Mouse (Mus musculus) liver, embryonic 15.5 days (tissue): ENCODE results near the gene Ndrg4. TPM values are rescaled to one million over a fixed set of nuclear protein-coding genes. Genes with fewer than 3 reads are reported as not detected.

ENCODE experiments used
- ATAC-seq: fragments of 200-750 bp; cut with Nextera tagmentation; 2 replicates; pipeline ENCODE4 v1.8.0; 2017; ENCODE audit warnings: moderate number of reproducible peaks, mild to moderate bottlenecking, moderate library complexity; ENCODE audit not compliant: insufficient read depth
- H3K27ac ChIP-seq: fragments of 300-500 bp; sonication (generic); replicated peaks from 2 replicates; pipeline ENCODE4 v1.5.1; 2015; ENCODE audit warnings: mild to moderate bottlenecking, inconsistent platforms
- H3K27me3 ChIP-seq: fragments of 300-500 bp; sonication (generic); 2 replicates; pipeline ENCODE4 v1.6.1; 2015; ENCODE audit warnings: mild to moderate bottlenecking, inconsistent platforms
- H3K36me3 ChIP-seq: fragments of 300-500 bp; sonication (generic); replicated peaks from 2 replicates; pipeline ENCODE4 v1.6.1; 2015; ENCODE audit warnings: moderate library complexity, mild to moderate bottlenecking, inconsistent platforms
- H3K4me1 ChIP-seq: fragments of 300-500 bp; sonication (generic); replicated peaks from 2 replicates; pipeline ENCODE4 v1.6.1; 2015; ENCODE audit warnings: inconsistent platforms
- H3K4me2 ChIP-seq: fragments of 300-500 bp; sonication (generic); 2 replicates; pipeline ENCODE4 v1.6.1; 2015; ENCODE audit warnings: moderate library complexity, mild to moderate bottlenecking, inconsistent platforms
- H3K4me3 ChIP-seq: fragments of 300-500 bp; sonication (generic); replicated peaks from 2 replicates; pipeline ENCODE4 v1.5.1; 2015; ENCODE audit warnings: mild to moderate bottlenecking, inconsistent platforms
- H3K9ac ChIP-seq: fragments of 300-500 bp; sonication (generic); 2 replicates; pipeline ENCODE4 v1.6.1; 2015; ENCODE audit warnings: moderate library complexity, mild to moderate bottlenecking, inconsistent platforms
- H3K9me3 ChIP-seq: fragments of 300-500 bp; sonication (generic); replicated peaks from 2 replicates; pipeline ENCODE4 v1.6.1; 2016; ENCODE audit warnings: inconsistent platforms
- WGBS: fragments of 180-500 bp; shearing (Covaris S2); methylation state at CpG from one replicate; pipeline ENCODE4 v1.1.7; 2015; ENCODE audit warnings: mixed read lengths; ENCODE audit not compliant: insufficient replicate concordance; 5-methylcytosine and 5-hydroxymethylcytosine counted together
- polyA plus RNA-seq: library from polyadenylated mRNA; unstranded; fragments of >200 nt; fragmentation: Nextera tagmentation; extraction: Ambion mirVana; gene quantifications from 2 replicates; pipeline ENCODE4 v1.2.1, GENCODE M21; 2015

Gene Ndrg4
- polyA plus RNA-seq, 1 experiment from 2014 or later = 1.1 TPM

DNA sequence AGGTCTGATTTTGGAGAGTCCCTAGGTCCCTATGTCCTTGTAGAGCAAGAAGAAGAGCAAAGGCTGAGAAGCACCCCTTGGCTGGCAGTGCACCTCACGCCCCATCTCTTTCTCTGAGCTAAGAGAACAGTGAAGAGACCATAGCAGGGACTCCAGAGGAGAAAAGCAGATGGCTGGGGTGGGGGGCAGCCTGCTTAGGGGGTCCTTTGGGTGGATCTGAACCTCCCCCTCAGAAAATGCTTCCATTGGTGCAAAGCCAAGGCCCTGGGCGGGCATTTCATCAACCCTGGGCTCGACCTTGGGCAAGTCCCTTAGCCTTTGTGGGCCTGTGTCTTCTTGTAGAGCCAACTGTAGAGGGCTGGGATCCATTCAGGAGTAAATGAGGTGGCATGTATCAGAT lies 27.8 kb downstream of the Ndrg4 start:
- 60% methylated on average over 3 of the region's 3 CpGs for WGBS
- H3K27ac ChIP-seq = no peak overlapping the region

DNA sequence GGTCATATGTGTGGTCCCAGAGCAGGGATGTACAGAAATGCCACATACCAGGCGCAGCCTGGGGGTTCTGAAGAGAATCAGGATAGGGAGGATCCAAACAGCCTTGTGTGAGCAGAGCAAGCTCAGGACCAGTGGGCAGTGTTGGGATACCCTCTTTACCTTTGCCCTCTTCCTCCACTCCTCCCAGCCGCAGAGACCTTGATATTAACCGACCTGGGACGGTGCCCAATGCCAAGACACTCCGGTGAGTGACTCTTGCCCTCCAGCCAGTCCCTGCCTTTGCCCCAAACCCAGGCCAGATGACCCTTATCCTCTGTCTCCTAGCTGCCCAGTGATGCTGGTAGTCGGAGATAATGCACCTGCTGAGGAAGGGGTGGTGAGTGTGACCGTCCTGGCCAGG lies 32.8 kb downstream of the Ndrg4 start:
- ATAC-seq = no peak
- Histone ChIP-seq H3K27me3 (peaks cover 19% of the 10 kb centered on the region; the same call in 1 of the 2 replicates), H3K9me3 (no peaks in the 10 kb centered on the region), H3K27ac (no peak overlapping the region), H3K4me1 (peaks cover 24% of the 10 kb centered on the region), H3K9ac (no peak overlapping the region), H3K4me3 (no peak overlapping the region), H3K4me2 (no peak overlapping the region), H3K36me3 (no peaks in the 10 kb centered on the region)
- 69% methylated on average over 7 of the region's 7 CpGs for WGBS

More for the DNA sequence above, 27.8 kb downstream of the Ndrg4 start:
- Histone ChIP-seq H3K9ac (no peak overlapping the region), H3K9me3 (no peaks in the 10 kb centered on the region), H3K27me3 (peaks cover 56% of the 10 kb centered on the region), H3K4me2 (no peak overlapping the region), H3K36me3 (no peaks in the 10 kb centered on the region), H3K4me1 (peaks cover 19% of the 10 kb centered on the region), H3K4me3 (no peak overlapping the region)
- no peak for ATAC-seq

- Histone ChIP-seq H3K9ac (no peak overlapping the region), H3K9me3 (no peaks in the 10 kb centered on the region), H3K27me3 (peaks cover 19% of the 10 kb centered on the region; the same call in 1 of the 2 replicates), H3K27ac (no peak overlapping the region), H3K4me3 (no peak overlapping the region), H3K36me3 (no peaks in the 10 kb centered on the region), H3K4me1 (peaks cover 37% of the 10 kb centered on the region), H3K4me2 (no peak overlapping the region)
- WGBS = 52% methylated on average over 3 of the region's 3 CpGs
- no peak for ATAC-seq
Observed at GRCm38 (mm10) chr8:95711029-95711428, 34.2 kb downstream of the Ndrg4 start.

DNA sequence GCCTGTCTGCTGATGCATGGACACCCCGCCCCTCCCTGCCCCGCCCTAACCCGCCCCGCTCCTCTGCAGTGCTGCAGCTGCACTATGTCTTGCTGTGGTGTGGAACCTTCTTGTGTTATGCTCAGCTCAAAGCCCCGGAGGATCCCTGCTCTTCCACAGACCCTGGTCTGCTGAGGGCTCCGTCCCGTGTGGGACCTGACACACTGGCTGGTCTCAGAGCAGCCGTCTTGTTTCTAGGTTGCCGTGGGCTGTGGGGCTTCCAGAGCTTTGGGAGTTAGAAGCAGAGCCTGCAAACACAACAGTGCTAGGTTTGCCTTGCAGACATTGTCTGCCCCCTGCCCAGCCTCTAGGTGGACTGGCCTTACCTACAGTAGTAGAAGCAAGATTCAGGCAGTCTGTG lies 35.6 kb downstream of the Ndrg4 start:
- no peaks in the 10 kb centered on the region for H3K9me3 ChIP-seq
- H3K27me3 ChIP-seq = peaks cover 9% of the 10 kb centered on the region; the same call in 1 of the 2 replicates
- H3K4me1 ChIP-seq = peaks cover 50% of the 10 kb centered on the region
- no peak overlapping the region for H3K4me3 ChIP-seq
- H3K27ac ChIP-seq = no peak overlapping the region
- no peak overlapping the region for H3K4me2 ChIP-seq
- WGBS = 55% methylated on average over 9 of the region's 9 CpGs
- no peaks in the 10 kb centered on the region for H3K36me3 ChIP-seq
- no peak for ATAC-seq
- no peak overlapping the region for H3K9ac ChIP-seq

- peaks cover 9% of the 10 kb centered on the region for H3K36me3 ChIP-seq
- WGBS = 69% methylated on average over 19 of the region's 19 CpGs
- peaks cover 57% of the 10 kb centered on the region for H3K4me1 ChIP-seq
- H3K9ac ChIP-seq = no peak overlapping the region
- ATAC-seq = no peak
- no peaks in the 10 kb centered on the region for H3K9me3 ChIP-seq
- no peak overlapping the region for H3K27ac ChIP-seq
- H3K4me2 ChIP-seq = no peak overlapping the region
- H3K27me3 ChIP-seq = peaks cover 6% of the 10 kb centered on the region; the same call in 1 of the 2 replicates
- no peak overlapping the region for H3K4me3 ChIP-seq
Observed at GRCm38 (mm10) chr8:95713100-95714010, 36.6 kb downstream of the Ndrg4 start.

DNA sequence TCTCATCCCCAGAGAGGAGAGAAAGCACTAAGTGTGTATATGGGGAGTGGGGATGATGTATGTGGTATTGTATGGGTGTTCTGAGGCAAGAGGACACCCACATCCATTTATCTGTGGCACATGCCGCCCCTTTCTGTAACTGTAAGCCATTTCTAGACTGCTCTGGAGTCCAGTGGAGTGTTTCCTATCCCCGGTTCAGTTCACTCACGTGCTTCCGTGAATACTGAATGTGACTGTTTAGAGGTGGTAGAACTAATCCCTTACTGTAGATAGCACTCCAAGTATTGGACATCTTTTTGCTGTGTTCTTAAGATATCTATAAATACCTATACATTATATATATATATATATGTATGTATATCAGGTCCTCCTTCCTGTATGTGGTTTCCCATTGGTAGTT lies 37.6 kb downstream of the Ndrg4 start:
- no peaks in the 10 kb centered on the region for H3K9me3 ChIP-seq
- H3K27me3 ChIP-seq = no peaks in the 10 kb centered on the region
- peaks cover 19% of the 10 kb centered on the region for H3K36me3 ChIP-seq
- ATAC-seq = no peak
- no peak overlapping the region for H3K4me2 ChIP-seq
- H3K9ac ChIP-seq = no peak overlapping the region
- 69% methylated on average over 4 of the region's 4 CpGs for WGBS
- H3K4me3 ChIP-seq = no peak overlapping the region
- peaks cover 57% of the 10 kb centered on the region for H3K4me1 ChIP-seq
- H3K27ac ChIP-seq = no peak overlapping the region

- Histone ChIP-seq H3K27me3 (no peaks in the 10 kb centered on the region), H3K4me3 (peak overlapping the region; percentile 91), H3K4me1 (peaks cover 57% of the 10 kb centered on the region), H3K36me3 (peaks cover 24% of the 10 kb centered on the region), H3K9me3 (no peaks in the 10 kb centered on the region), H3K4me2 (peak overlapping the region; percentile 95), H3K27ac (peak overlapping the region; percentile 78), H3K9ac (peak overlapping the region; percentile 82)
- no peak for ATAC-seq
- 29% methylated on average over 6 of the region's 6 CpGs for WGBS
Observed at GRCm38 (mm10) chr8:95714837-95715413, 38.1 kb downstream of the Ndrg4 start.

- Histone ChIP-seq H3K4me1 (peaks cover 57% of the 10 kb centered on the region), H3K4me2 (peak within 1 kb of the TSS; percentile 95), H3K27me3 (no peaks in the 10 kb centered on the region), H3K27ac (peak within 1 kb of the TSS; percentile 78), H3K9me3 (no peaks in the 10 kb centered on the region), H3K36me3 (peaks cover 34% of the 10 kb centered on the region), H3K9ac (peak within 1 kb of the TSS; percentile 82), H3K4me3 (peak within 1 kb of the TSS; percentile 91)
- ATAC-seq = peak; percentile 88
- under 1% methylated on average over 76 of the region's 79 CpGs for WGBS
Observed at GRCm38 (mm10) chr8:95715676-95716531, 39.1 kb downstream of the Ndrg4 start, which contains the start of gene Setd6. TSS of gene Setd6 (plus strand) at chr8:95715881.

- Histone ChIP-seq H3K4me1 (peaks cover 57% of the 10 kb centered on the region), H3K4me3 (peak overlapping the region; percentile 91), H3K4me2 (peak overlapping the region; percentile 95), H3K9me3 (no peaks in the 10 kb centered on the region), H3K36me3 (peaks cover 42% of the 10 kb centered on the region), H3K27ac (peak overlapping the region; percentile 78), H3K27me3 (no peaks in the 10 kb centered on the region), H3K9ac (peak overlapping the region; percentile 82)
- ATAC-seq = no peak
- 12% methylated on average over 21 of the region's 21 CpGs for WGBS
Observed at GRCm38 (mm10) chr8:95716546-95717335, 40.0 kb downstream of the Ndrg4 start.

DNA sequence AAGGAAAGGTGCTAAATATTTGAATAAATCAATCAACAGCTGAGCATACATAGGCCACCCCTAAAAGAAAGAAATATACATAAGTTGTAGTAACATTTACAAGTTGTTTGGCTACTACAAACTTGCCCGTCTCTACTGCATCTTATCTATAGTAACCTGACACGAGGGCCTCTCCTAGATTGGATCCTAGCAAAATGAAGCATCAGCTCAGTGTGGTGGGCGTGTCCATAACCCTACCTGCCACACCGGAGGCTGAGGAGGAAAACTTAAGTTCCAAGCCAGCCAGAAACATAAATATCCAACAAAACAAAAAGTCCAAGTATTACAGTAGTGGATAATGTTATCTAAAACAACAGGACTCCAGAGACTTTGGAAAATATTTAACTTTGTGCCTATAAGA lies 50.8 kb downstream of the Ndrg4 start:
- Histone ChIP-seq H3K4me2 (no peak overlapping the region), H3K9me3 (no peaks in the 10 kb centered on the region), H3K36me3 (peaks cover 91% of the 10 kb centered on the region), H3K9ac (no peak overlapping the region), H3K4me3 (no peak overlapping the region), H3K4me1 (peaks cover 6% of the 10 kb centered on the region; the same call in 1 of the 2 replicates), H3K27ac (no peak overlapping the region), H3K27me3 (no peaks in the 10 kb centered on the region)
- ATAC-seq = no peak
- 42% methylated on average over 4 of the region's 4 CpGs for WGBS
